Mouse (Mus musculus) myocyte (in vitro differentiated cells): ENCODE results near the gene Dcn.

Experiments
- POLR2A ChIP-seq: IDR thresholded peaks from one replicate; pipeline ENCODE4 v1.6.1; 2011; ENCODE audit warnings: low read depth, mild to moderate bottlenecking, control low read depth, moderate library complexity; ENCODE audit not compliant: insufficient read length
- TCF3 ChIP-seq: IDR thresholded peaks from one replicate; pipeline ENCODE4 v1.6.1; 2011; ENCODE audit warnings: low read depth, control low read depth; ENCODE audit not compliant: insufficient read length

DNA sequence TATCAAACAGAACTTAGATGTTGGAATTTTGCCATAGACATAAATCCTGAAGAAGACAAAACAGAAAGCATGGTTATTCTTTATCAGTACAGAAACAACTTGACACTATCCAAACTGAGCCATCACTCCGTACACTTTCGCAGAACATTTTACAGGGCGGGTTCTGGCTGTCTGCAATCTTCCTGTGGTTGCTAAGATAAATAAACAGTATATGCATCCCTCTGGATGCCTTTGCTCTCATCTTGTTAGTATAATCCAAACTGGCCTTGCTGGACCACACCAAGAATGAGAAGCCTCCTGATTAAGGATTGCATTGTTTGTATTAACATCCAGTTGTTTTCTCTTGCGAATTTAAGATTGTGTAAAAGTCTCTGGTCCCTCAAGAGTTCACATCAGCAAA lies 56.3 kb downstream of the Dcn start:
- no peak for TF ChIP-seq TCF3
- TF ChIP-seq POLR2A = no peak
